Mouse (Mus musculus) cerebellum, adult 9-10 months (tissue): ENCODE measurements around the gene Smok3b.
"Not testable (repeated sequence)": the region's sequence is repeated elsewhere in the genome, so short reads cannot be mapped to it uniquely, and the experiment has no call there.

Source experiments
- DNase-seq: peaks from one replicate; pipeline ENCODE4 v3.0.0; 2022

The Smok3b gene

DNA sequence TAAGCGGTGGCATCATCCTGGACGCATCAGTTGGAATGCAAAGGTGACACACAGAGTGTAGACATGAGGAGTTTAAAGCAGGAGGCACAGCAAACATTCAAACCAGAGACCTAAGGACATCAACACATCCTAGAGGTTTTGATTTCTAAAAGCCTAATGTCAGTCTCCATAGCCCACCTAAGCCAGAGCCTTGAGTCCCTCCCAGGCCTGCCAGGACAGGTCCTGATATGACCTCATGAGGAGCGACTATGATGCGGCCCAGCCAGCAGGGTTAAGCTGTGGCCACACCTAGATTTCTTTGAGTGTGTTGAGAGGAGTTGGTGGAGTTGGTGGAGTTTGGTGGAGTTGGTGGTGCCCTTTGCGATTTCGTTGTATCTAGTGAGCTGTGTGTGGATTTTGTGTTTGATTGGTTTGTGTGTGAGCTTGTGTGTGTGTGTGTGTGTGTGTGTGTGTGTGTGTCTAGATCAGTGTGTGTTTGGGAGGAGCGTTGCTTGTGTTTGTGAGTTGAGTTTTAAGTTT is at the start of gene Smok3b, which contains the start of gene Smok3a:
Smok3b (plus strand) TSS at position 469 of the 519 bp plus-strand sequence.
Smok3a (plus strand) TSS at position 301 of the 519 bp plus-strand sequence.
- DNase-seq, result not testable (repeated sequence)

DNA sequence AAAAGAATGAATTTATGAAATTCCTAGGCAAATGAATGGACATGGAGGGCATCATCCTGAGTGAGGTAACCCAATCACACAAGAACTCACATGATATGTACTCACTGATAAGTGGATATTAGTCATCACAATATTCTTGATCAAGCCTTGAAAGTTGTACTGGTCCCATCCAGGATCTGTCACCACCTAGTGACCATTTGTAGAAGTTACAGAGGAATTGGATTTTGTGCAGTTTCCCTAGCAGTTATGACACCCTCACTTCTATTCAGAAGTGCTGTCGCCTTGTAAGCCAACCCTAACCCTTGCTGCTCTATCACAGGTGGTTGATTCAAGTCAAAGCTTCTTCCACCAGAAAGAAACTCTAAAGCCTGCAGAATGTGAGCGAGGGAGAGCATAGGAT is 48.1 kb upstream of the Smok3b start:
- no peak for DNase-seq

DNA sequence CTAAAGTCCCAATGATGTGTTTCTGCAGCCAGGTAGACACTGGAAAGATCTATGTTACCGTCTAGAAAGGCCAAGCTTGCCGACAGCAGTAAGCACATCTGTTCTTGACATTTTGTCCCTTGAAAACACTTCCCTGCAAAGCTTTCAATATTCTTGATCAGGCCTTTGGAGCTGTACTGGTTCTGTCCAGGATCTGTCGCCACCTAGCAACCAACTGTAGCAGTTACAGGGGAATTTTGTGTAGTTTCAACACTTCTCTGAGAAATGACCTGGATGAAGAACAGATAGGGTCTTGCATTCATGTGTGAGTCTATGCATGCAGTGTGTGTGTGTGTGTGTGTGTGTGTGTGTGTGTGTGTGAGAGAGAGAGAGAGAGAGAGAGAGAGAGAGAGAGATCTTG is 47.5 kb upstream of the Smok3b start:
- DNase-seq, result peak; percentile 4

DNA sequence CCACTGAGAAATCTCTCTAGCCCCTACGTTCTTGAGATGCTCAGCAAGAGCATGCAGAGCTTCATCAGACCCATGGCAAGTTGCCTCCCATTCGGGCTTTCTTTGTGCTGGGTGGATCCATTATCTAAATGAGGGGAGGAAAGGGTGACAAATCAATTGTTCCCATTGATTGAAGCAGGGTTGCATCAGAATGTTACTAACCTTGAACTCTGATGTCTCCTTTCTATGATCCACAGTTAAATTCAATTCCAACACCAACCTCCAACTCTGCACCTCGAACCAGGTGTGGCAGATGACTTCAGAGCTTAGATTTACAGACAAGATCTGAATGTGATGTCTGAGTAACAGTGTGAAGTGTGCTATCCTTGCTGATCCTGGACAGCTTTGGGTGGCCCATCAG is 46.5 kb upstream of the Smok3b start:
- no peak for DNase-seq

DNA sequence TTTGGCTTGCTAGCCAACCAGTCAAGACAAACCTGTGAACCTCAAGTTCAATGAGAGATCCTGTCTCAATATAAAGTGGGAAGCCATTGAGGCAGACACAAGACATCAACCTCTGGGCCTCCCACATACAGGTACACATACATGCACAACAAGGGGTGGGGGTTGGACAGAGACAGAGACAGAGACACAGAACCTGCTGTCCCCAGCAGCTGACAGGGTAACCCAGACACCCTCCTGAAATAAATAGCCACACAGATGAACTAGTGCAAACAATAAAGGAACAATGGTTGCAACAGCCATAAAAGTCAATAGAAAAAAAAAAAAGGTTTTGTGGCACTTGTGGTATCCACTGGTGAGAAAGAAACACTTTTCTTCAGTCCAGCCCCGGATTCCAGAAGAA is 45.8 kb upstream of the Smok3b start:
- DNase-seq, result no peak

DNA sequence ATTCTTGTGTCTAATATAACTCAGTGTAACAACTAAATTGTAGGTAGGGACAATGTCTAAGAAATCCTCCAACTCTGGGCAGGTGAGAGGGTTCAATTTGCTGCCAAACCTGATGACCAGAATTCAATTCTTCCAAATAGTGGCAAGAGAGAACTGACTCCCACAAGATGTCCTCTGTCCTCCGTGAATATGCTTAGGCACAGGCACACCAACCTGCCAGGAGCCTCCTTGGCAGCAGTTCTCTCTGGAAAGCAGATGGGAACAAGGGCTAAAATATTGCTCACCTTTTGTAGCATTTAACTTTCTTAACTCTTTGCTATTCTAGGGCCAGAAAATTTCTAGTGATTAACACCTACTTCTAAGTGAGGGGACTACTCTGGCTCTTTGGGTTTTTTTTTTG is 43.9 kb upstream of the Smok3b start:
- no peak for DNase-seq

DNA sequence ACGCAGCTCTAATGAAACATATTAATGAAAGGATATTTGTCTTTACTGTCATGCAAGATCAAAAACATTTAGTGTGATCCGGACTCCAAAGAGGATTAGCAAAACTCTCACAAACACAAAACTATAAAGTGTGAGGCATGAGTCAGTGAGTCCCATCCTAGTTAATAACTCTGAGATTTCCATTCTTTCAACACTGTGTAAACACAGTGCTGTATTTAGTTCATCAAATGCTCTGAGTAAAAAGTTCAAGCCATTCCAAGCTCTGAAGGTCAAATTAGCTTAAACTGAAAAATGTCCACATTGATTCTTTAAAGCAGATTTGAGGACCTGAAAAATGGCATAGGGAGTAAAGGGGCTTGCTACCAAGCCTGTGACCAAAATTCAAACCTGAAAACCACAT is 42.1 kb upstream of the Smok3b start:
- no peak for DNase-seq

DNA sequence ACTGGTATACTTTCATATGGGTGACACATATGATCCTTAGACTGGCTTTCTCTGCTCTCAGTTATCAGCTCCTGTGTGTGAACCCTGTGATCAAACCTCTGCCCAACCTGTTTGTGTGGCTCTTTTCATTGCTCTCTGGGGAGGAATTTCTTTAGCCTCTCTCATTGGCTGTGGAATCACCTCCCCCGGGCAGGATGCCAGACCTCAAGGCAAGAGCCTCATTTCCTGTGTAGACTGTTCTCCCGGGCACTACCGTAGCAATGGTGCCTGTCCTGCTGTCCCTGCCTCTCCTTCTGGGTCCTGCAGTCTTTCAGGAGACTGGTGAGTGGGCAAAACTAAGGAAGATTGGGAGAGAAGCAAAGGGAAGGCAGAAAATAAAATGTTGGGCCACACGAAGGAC is 39.9 kb upstream of the Smok3b start, which contains the start of gene Azgp1:
Azgp1 (plus strand) TSS at position 221 of the 400 bp plus-strand sequence.
- no peak for DNase-seq

DNA sequence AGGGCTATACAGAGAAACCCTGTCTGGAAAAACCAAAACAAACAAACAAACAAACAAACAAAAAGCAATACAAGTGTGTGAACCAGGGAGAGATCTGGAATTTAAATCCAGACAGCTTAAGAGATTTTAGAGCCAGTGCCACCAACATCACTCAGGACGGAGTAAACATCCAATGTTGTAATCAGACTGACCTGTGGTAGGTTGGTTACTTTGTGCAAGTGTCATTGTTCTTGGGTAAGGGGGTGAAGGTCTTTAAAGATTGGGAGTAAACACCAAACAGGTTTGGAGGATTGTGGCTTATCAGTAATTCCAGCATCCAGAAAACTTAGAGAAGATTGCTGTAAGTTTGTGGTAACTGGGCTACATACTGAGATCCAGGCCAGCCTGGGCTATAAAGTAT is 34.9 kb upstream of the Smok3b start:
- DNase-seq, result no peak

DNA sequence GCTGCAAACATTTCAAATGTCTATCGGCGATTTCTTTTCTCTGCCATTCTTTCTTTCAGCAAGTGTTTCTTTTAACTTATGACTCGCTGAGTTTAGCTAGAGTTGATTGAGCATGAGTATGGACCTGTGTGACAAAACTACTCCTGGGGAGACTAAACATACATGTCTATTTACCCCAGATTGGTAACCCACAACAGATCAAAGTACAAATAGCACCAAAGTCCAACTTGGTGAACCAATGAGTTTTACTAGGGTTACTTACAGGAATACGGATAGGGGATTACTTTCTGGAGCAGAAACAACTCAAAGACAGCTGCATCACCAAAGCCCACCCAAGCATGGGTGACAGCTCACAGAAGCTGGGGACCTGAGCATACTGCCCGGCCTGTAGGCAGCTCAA is 11.8 kb upstream of the Smok3b start:
- no peak for DNase-seq

DNA sequence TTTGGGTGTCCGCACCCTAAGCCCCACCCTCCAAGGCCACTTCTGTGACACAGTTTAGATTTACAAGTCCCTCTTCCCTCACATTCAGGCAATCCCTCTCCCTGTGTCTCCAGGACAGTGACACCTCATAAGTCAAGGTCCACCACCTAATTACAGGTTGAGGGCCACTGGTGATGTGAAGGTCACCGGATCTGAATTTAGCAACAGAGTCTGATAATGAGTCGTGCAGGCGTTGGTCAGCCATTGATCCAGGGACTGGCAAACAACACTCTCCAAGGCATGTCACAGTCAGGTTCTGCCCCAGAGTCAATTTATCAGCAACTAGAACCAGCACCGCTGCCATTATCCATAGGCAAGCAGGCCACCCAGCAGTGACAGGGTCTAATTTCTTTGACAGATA is 8.8 kb upstream of the Smok3b start:
- no peak for DNase-seq

DNA sequence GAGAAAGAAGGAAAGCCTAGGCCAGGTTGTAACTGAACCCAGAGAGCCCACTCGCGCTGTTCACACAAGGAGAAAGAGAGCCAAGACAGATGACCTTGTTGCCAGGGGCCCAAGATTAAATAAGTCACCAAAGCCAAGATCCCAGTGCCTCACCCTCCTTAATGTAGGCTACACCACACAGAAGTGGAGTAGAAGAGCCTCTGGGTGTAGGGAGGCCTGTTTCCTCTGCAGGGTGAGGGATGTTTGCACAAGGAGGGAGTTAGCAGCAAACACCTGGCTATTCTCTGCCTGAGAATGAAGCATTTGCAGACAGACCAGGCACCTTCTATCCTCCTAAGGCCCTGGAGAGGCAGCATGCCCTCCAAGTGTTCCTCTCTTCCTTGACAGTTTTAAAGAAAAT is 4.7 kb upstream of the Smok3b start:
- no peak for DNase-seq

DNA sequence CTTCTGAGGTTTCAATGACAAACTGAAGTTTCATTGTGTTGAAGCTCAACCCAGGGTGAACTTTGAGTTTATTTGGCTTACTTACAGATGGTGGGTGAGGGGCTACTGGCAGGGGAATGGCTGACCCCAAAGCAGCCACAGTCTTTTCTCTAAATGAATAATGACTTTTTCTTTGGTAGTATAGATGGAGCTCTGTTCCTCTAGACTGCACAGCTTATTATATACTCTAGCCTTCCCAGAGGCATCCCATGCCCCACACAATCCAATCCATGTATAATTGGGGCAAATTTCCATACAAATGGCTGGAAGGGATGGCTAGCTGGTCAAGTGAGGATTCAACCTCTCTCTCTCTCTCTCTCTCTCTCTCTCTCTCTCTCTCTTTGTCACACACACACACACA is 4.2 kb upstream of the Smok3b start:
- no peak for DNase-seq

DNA sequence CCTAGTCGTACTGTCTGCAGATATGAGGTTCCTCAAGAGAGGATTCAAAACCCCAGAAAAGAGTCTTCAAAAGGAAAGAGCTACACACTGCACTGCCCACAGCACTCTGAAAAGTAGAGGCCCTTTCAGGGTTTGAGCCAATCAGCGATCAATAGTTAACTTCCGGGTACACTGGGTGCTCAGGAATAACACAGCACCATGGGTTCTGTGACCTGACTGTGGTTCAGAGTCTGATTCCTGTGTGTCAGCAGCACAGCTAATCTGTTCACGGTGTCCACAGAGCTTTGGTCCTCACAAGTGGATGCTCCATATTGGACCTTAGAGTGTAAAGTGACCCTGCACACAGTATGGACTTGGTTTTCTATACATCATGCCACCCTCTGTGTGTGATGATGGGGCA is 1.7 kb upstream of the Smok3b start:
- DNase-seq, result not testable (repeated sequence)

DNA sequence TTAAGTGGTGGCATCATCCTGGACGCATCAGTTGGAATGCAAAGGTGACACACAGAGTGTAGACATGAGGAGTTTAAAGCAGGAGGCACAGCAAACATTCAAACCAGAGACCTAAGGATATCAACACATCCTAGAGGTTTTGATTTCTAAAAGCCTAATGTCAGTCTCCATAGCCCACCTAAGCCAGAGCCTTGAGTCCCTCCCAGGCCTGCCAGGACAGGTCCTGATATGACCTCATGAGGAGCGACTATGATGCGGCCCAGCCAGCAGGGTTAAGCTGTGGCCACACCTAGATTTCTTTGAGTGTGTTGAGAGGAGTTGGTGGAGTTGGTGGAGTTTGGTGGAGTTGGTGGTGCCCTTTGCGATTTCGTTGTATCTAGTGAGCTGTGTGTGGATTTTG is 31.7 kb downstream of the Smok3b start, which contains the start of gene Smok3c:
Smok3c (plus strand) TSS at position 301 of the 400 bp plus-strand sequence.
- not testable (repeated sequence) for DNase-seq

DNA sequence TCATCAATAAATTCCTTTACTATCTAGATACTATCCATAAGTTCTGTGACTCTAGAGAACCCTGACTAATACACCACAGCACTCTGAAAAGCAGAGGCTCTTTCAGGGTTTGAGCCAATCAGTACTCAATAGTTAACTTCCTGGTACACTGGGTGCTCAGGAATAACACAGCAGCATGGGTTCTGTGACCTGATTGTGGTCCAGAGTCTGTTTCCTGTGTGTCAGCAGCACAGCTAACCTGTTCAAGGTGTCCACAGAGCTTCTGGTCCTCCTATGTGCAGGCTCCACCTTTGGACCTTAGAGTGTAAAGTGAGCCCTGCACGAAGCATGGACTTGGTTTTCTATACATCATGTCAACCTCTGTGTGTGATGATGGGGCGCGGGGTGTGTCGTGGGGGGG is 52.6 kb downstream of the Smok3b start:
- no peak for DNase-seq

DNA sequence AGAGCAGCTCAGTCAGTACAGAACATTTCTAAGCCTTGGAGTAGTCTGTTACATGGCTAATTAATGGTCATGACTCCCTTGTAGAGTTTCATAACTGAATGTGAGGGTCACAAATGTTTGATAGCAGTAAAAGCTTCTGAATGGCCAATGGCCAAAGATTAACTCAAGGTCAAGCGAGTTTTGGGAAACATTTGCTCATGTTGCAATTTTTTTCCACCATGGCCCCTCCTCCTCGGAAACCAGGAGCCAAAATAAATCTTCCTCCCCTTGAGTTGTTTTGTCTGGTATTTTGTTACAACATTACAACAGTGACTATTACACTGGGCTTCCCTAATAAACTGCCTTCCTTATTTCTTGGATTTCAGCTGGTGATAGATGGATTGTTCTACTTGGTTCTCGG is 54.5 kb downstream of the Smok3b start:
- no peak for DNase-seq

DNA sequence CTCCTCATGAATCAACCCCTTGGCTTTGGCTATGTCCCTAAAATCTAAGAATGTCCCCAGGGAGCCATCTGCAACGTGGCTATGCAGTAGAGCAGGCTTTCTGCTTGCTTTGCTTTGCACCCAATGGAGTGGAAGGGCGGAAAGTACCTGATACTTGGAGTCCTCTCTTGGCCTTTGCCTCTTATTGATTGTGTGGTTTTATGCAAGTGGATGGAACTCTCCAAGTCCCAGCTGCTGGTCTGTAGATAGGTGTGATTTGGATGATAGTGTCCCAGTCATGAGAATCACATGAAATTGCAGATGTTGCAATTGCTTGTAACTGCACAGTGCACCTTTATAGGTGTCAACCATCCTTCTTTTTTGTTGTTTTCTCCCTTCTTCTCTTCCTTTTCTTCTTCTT is 54.9 kb downstream of the Smok3b start:
- DNase-seq, result no peak

DNA sequence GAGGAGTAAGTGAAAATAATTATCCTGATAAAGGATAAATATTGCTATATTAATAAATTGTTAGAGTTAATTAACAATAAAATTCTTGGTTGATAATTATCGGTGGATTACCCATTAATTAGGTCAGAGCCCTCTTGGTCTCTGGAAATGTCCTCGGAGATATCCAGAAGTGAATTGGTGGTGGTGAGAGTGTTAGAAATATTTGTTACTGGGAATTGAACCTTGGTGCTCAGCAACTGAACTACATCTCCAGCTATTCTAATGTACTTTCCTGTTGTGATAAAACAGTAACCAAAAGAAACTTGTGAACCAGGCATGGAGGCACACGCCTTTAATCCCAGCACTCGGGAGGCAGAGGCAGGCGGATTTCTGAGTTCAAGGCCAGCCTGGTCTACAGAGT is 59.2 kb downstream of the Smok3b start:
- DNase-seq, result no peak

DNA sequence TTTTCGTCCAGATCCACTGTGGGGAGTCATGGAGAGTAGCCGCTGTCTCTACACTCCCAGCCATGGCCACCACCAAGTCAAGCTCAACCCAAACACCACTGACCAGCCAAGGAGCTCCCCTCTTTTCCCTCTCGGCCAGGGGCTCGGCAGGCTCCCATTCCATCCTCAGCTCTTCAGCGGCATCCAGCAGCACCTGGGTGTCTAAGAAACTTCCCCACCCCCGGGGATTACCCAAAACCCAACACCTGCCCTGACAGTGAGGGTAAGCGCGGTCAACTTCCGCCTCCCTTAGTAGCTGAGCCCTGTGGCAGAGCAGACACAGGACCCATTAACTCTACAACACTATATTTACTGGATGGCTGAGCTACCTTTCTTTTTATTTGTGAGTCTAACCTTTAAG is 60.2 kb downstream of the Smok3b start:
- no peak for DNase-seq

DNA sequence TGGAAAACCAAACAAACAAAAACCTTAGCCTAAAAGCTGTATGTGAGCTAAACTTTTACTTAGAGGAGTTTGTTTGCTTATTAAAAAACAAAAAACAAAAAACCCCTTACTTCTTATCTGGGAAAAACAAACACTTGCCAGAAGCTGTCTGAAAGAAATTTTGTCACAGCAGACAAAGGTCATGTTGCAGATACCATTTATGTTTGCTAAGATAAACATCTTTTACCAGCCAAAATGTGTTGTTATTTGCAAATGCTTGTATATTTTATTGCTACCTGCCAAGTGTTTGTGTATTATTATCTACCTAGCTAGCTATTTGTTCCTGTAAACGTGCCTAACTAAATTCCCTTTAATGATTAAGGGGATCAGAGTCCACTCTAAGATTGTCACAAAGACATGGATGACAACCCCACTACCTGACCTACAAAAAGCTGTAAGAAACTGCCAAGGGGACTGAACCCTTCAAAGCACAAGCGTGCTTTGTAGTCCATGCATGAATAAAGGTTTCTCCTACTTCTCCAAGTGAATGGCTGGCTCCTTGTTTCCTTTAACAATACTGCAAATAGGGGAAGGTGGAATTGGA is 62.2 kb downstream of the Smok3b start:
- no peak for DNase-seq

DNA sequence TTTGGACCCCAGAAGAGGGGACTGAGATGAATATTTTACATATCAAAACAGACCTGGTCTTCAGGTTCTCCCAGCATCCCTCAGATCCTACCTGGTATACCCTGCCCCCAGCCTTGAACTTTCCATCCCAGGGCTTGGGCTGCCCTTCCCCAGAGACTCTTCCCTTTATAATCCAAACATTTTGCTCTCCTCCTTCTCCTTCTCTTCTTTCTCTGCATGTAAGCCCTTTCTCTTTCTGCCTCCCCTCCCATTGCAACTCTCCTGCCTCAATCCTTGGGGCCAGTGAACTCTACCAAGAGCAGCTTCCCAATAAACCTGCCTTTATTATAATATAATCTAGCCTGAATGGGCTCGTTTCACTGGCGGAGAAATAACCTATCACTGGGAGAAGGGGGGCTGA is 62.7 kb downstream of the Smok3b start:
- no peak for DNase-seq

DNA sequence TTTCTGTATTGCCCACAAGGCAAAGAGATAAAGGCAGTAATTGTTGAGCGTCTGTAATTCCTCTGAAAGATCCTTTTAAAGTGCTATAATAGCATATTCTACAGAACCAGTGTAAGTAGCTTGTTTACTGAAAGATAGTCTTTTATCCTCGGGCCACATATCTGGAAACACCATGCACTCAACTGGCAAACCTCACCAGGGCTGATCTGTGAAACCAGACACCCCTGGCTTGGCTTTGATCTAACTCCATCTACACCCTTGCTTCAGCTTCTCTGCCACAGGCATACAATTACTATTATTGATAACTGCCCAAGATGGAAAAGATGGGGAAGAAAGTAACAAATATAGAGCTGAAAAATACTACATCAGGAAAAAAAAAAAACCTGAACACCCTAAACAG is 63.3 kb downstream of the Smok3b start:
- DNase-seq, result peak; percentile 31

DNA sequence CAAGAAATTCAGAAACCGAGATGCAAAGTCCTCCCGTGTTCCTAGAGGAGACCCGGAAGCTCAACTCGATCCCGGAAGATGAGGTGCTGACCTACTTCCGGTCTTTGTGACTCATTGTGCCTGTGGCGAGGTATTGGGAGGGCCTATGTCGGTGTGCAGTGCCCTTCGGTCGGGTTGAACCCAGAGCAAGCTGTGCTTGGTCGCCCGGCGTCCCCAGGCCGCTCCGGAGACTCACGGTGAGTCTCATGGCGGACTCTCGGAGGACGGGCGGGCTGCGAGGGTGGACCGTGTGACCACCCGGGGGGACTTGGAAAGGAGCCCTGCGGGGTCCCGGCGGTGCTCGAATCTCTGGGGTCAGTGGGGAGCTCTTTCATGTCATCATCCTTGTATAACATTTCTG is 63.8 kb downstream of the Smok3b start, which contains the start of gene Zkscan1:
Zkscan1 (plus strand) TSS at position 89 of the 400 bp plus-strand sequence.
- DNase-seq, result peak; percentile 87

DNA sequence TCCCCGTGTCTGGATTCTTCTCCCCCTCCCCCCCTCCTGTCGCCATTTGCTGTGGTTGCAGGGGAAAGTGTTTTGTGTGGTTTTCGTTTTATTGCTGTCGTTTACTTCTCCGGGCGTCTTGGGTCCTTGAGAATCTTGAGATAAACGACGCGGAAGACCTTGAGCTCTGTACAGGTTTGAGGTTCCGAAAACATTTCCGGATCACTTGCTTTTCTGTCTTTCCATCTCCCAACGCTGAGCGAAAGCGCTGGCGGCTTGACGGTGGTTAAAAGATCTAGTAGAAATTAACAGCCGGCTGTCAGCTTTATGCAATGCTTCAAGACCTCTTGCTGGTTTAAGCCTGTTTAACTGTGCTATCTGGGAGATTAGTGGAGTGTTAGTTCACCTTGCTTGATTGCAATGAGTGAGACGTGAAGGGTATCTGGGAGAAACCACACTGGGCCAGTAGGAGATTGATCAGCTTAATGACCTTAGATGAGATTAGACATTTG is 64.2 kb downstream of the Smok3b start:
- DNase-seq, result no peak
